Mouse (Mus musculus) E14TG2a.4 (cell line): ENCODE data around the gene Tmub2.

Source experiments
- CTCF ChIP-seq: conservative IDR thresholded peaks from 2 replicates; pipeline ENCODE4 v1.5.1; 2014; ENCODE audit warnings: low read length
- NANOG ChIP-seq: IDR thresholded peaks from 2 replicates; pipeline ENCODE4 v1.6.1; 2014; ENCODE audit warnings: borderline replicate concordance, low read length, mixed read lengths
- POU5F1 ChIP-seq: IDR thresholded peaks from 2 replicates; pipeline ENCODE4 v1.6.1; 2014; ENCODE audit warnings: low read length, borderline replicate concordance

DNA sequence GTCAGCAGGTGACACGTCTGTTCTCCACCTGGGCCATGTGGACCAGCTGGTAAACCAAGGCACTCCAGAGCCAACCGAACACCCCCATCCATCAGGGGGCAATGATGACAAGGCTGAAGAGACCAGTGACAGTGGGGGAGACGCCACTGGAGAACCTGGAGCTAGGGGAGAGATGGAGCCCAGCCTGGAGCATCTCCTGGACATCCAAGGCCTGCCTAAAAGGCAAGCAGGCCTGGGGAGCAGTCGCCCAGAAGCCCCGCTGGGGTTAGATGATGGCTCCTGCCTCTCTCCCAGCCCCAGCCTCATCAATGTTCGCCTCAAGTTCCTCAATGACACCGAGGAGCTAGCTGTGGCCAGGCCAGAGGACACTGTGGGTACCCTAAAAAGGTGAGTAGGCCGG is 2.8 kb downstream of the Tmub2 start:
- TF ChIP-seq CTCF (no peak), POU5F1 (no peak), NANOG (no peak)
